Mouse (Mus musculus): ENCODE measurements at regions not wholly inside any gene's neighbourhood (a gene's known extent, or its start where the extent isn't known, plus 50 kb on each side); places are given as distances from the start of the nearest gene placed in this dataset.

- TF ChIP-seq CTCF (IDR thresholded peaks at IDR 0.05; ENCODE audit: low read depth) (no peak), EP300 (IDR thresholded peaks at IDR 0.05; ENCODE audit: low read depth) (no peak)
Observed at GRCm38 (mm10) chr6:70227166-70227565, 564.9 kb downstream of the Rpia start.
